Mouse (Mus musculus) cerebellum, adult 2 months (tissue): ENCODE measurements around the gene Gm4869. TPM values are rescaled to one million over a fixed set of nuclear protein-coding genes. Genes with fewer than 3 reads are reported as not detected.
"Not testable (repeated sequence)": the region's sequence is repeated elsewhere in the genome, so short reads cannot be mapped to it uniquely, and the experiment has no call there.

ENCODE experiments used
- DNase-seq, 2 experiments: peaks; one replicate each; pipeline ENCODE4 v3.0.0; 2021
- H3K27ac ChIP-seq: fragments of 200-500 bp; 2 replicates; pipeline ENCODE4 v1.5.1; 2012; ENCODE audit warnings: low read length, control low read depth, inconsistent platforms; ENCODE audit not compliant: insufficient read depth
- H3K27me3 ChIP-seq: fragments of 200-500 bp; 2 replicates; pipeline ENCODE4 v1.6.1; 2012; ENCODE audit warnings: inconsistent platforms, mild to moderate bottlenecking, low read length, moderate library complexity; ENCODE audit not compliant: control insufficient read depth, insufficient read depth
- H3K4me1 ChIP-seq: fragments of 200-500 bp; 2 replicates; pipeline ENCODE4 v1.6.1; 2011; ENCODE audit warnings: low read length; ENCODE audit not compliant: control insufficient read depth, insufficient read depth
- H3K4me3 ChIP-seq: fragments of 200-500 bp; replicated peaks from 2 replicates; pipeline ENCODE3; 2011; ENCODE audit warnings: mild to moderate bottlenecking, low read depth, low read length, control low read depth; ENCODE audit not compliant: insufficient read depth
- CTCF ChIP-seq: fragments of 200-500 bp; IDR thresholded peaks from 2 replicates; pipeline ENCODE4 v1.5.1; 2011; ENCODE audit warnings: low read depth, mild to moderate bottlenecking, control low read depth, low read length, moderate library complexity, borderline replicate concordance; ENCODE audit not compliant: insufficient read depth
- POLR2A ChIP-seq: fragments of 200-500 bp; IDR thresholded peaks from 2 replicates; pipeline ENCODE4 v1.6.1; 2011; ENCODE audit warnings: low read length, control low read depth, borderline replicate concordance; ENCODE audit not compliant: insufficient read depth
- WGBS: fragments of 180-500 bp; shearing (Covaris S2); methylation state at CpG from one replicate; pipeline ENCODE4 v1.1.7; 2018; 5-methylcytosine and 5-hydroxymethylcytosine counted together
- polyA plus RNA-seq: library from polyadenylated mRNA; depleted of rRNA; stranded (reverse); fragments of >200 nt; gene quantifications from 2 replicates; pipeline ENCODE4 v1.2.3, GENCODE M21; 2012

Gm4869 gene
- polyA plus RNA-seq, 1 experiment = not detected

DNA sequence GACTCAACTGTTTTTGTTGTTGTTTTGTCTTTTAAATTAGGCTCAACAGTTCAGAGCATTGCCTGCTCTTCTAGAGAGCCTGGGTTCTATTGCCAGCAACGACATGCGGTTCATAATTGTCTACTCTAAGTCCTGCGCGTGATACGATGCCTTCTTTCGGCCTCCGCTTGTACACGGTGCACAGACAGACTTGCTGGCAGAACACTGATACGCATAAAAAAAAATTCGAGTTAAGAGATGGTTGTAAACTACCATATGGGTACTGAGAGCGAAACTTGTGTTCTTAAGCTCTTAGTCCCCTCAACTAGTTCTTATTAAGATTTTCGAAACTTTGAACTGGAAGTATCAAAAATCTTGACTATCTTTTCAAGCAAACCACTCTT is 27.3 kb upstream of the Gm4869 start:
- under 1% methylated on average over 12 of the region's 12 CpGs for WGBS
- no peak for TF ChIP-seq POLR2A
- TF ChIP-seq CTCF = no peak
- H3K4me1 ChIP-seq = peaks cover 7% of the 10 kb centered on the region; the same call in 1 of the 2 replicates
- DNase-seq = no peak
- H3K4me3 ChIP-seq = peak overlapping the region; percentile 95
- peak overlapping the region; percentile 79 for H3K27ac ChIP-seq
- no peaks in the 10 kb centered on the region for H3K27me3 ChIP-seq

DNA sequence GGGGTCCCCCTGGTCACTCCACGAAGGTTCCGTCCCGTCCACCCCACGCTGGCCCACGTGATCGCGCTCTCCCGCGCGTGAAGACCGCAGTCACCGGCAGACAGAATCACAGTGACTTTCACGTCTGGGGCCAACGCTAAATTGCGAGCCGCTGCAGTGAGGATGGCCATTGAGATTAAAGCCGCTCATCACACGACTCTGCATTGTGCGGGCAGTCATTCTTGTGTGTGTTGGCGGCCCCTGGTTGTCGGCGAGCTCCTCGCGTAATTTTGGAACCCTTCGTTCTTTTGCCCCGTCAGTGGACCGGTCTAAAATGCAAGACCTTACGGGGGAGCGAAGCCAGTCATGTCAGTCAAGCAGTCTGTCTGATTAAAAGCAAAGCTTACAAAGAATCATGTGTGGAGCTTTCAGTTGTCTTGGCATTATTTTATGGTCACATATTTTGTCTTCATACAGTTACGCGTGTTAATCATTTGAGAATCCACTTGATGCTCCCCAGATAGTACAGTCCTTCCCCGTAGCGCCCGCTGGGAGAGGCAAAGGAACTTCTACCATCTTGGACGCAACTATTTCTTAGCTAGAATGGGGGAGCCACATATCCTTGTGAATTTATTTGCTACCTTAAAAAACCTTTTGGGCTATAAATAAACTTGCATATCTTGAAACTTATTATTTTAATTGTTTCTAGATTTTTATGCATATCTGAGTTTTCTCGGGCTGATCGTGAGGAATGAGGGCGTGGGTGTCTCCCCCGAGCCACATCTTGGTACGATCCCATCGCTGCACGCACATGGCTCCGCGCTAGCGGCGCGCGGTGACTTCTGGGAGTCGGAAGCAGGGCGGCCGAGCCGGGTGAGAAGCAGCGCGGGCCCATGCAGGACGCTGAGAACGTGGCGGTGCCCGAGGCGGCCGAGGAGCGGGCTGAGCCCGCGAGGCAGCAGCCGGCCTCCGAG is 26.7 kb upstream of the Gm4869 start, which contains the start of gene Eif3b:
Eif3b (plus strand) TSS at position 840 of the 953 bp plus-strand sequence.
- under 1% methylated on average over 65 of the region's 65 CpGs for WGBS
- TF ChIP-seq CTCF (no peak), POLR2A (peak; percentile 93)
- H3K4me1 ChIP-seq = peaks cover 7% of the 10 kb centered on the region; the same call in 1 of the 2 replicates

DNA sequence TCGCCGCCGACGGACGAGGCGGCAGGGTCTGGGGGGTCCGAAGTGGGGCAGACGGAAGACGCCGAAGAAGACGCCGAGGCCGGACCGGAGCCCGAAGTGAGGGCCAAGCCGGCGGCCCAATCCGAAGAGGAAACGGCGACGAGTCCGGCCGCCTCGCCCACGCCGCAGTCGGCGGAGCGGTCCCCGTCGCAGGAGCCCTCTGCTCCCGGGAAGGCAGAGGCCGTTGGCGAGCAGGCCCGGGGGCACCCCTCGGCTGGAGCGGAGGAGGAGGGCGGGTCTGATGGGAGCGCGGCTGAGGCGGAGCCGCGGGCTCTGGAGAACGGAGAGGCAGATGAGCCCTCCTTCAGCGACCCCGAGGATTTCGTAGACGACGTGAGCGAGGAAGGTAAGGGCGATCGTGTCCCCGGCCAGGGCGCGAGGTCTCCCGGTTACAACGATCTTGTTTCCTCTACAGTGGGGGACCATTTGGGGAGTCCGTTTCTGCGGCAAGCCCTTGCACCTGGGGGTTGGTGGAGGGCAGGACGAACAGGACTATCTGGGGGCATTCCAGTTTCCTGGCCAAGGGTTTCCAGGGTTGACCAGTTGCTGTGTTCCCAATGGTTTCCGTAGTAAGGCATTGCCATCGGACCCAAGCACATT is 25.9 kb upstream of the Gm4869 start:
- Histone ChIP-seq H3K4me1 (peaks cover 11% of the 10 kb centered on the region), H3K27ac (peak overlapping the region; percentile 52; the same call in 1 of the 2 replicates), H3K27me3 (no peaks in the 10 kb centered on the region), H3K4me3 (peak overlapping the region; percentile 95)
- TF ChIP-seq POLR2A (no peak), CTCF (no peak)
- peak in 1 of 2 experiments; percentile 18 for DNase-seq
- under 1% methylated on average over 62 of the region's 62 CpGs for WGBS

More for the DNA sequence above, 26.7 kb upstream of the Gm4869 start, which contains the start of gene Eif3b:
- peak within 1 kb of the TSS; percentile 95 for H3K4me3 ChIP-seq
- peak within 1 kb of the TSS; percentile 79 for H3K27ac ChIP-seq
- H3K27me3 ChIP-seq = no peaks in the 10 kb centered on the region
- peak; percentile 90 to 91 for DNase-seq

DNA sequence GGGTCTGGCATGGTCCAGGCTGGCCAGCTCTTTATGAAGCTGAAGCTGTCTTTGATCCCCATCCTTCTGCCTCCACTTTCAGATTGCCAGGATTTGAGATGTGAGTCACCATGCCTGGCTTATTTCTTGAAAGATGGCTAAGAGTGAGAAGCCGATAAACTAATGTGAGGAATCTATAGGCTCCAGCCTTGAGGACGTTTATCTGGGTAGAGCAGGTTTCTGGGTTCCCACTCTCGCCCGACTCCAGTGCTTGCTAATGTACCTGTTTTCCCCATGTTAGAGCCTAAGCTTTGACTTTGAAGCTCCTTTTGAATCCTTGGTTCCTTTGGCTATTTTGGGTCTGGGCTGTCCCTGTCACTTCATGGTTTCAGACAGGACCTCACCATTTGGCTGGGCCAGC is 24.8 kb upstream of the Gm4869 start:
- no peak overlapping the region for H3K27ac ChIP-seq
- H3K4me3 ChIP-seq = peak overlapping the region; percentile 95
- H3K4me1 ChIP-seq = peaks cover 11% of the 10 kb centered on the region
- 54% methylated on average over 4 of the region's 4 CpGs for WGBS
- no peak for TF ChIP-seq CTCF
- TF ChIP-seq POLR2A = no peak
- DNase-seq = no peak
- no peaks in the 10 kb centered on the region for H3K27me3 ChIP-seq

DNA sequence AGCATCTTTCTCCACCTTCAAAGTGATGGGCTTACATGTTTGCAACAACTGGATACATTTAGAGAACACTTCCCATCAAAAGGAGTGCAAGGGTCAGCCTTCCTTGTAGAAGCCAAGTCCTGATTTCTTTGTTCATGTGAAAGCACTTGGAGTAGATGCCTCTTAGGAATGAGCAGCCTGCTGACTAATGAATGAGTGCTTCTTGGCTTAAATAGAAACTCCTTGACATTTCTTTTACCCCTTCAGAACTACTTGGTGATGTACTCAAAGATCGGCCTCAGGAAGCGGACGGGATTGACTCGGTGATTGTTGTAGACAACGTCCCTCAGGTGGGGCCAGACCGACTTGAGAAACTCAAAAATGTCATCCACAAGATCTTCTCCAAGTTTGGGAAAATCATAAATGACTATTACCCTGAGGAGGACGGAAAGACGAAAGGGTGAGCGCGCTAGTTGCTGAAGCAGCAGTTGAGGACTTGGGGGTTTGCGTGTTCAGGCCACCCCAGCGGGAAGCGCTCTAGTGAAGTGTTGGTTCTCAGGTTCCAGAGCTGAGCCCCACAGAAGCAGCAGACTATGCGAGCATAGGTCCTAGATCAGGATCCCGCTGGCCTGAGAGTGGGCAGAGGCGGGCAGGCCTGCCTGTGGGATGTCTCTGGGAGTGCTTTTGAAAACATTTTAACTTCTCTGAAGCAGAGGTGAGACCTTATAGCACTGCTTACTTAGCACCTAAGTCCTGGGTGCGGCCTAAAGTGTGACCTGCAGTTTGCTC is 20.2 kb upstream of the Gm4869 start:
- Histone ChIP-seq H3K27ac (no peak overlapping the region), H3K27me3 (no peaks in the 10 kb centered on the region), H3K4me3 (no peak overlapping the region), H3K4me1 (peaks cover 11% of the 10 kb centered on the region)
- no peak for TF ChIP-seq POLR2A
- TF ChIP-seq CTCF = no peak
- DNase-seq = no peak
- 94% methylated on average over 17 of the region's 17 CpGs for WGBS

DNA sequence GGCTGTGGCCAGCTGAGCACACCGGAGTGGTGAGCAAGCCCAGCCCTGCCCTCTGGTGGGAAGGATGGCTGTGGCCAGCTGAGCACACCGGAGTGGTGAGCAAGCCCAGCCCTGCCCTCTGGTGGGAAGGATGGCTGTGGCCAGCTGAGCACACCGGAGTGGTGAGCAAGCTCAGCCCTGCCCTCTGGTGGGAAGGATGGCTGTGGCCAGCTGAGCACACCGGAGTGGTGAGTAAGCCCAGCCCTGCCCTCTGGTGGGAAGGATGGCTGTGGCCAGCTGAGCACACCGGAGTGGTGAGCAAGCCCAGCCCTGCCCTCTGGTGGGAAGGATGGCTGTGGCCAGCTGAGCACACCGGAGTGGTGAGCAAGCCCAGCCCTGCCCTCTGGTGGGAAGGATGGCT is 6.3 kb upstream of the Gm4869 start:
- not testable (repeated sequence) for H3K4me3 ChIP-seq, H3K27me3 ChIP-seq, H3K4me1 ChIP-seq, DNase-seq, H3K27ac ChIP-seq
- no CpG with 5 or more reads among the region's 6 CpGs for WGBS

DNA sequence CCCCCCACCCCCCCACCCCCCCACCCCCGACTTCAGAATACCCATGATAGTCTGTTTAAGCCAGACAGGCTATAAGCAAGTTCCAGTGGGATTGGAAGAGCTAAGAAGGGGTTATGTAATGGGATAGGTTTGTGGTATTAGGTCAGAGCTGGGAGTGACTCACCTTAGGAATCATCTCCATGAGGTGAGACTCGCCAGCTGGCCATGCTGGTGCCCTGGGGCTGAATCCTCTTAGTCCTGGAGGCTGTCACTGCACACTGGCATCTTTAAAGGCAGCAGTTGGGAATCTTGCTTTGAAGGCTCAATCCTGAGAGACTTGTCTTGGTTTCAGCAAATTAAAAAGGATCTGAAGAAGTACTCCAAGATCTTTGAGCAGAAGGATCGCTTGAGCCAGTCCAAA is 4.0 kb upstream of the Gm4869 start:
- WGBS = 58% methylated on average over 3 of the region's 3 CpGs
- Histone ChIP-seq H3K4me3 (no peak overlapping the region), H3K4me1 (peaks cover 9% of the 10 kb centered on the region), H3K27me3 (no peaks in the 10 kb centered on the region), H3K27ac (peak overlapping the region; percentile 53; the same call in 1 of the 2 replicates)
- DNase-seq = peak; percentile 45 to 74
- no peak for TF ChIP-seq POLR2A
- no peak for TF ChIP-seq CTCF
